Mouse (Mus musculus) liver, adult 2 months (tissue): ENCODE measurements around the gene Serp1.

Experiments
- CTCF ChIP-seq: fragments of 200-500 bp; IDR thresholded peaks from 2 replicates; pipeline ENCODE4 v1.5.1; 2011; ENCODE audit warnings: low read depth, low read length, control low read depth
- POLR2A ChIP-seq: fragments of 200-500 bp; IDR thresholded peaks from 2 replicates; pipeline ENCODE4 v1.6.1; 2011; ENCODE audit warnings: low read length, control low read depth; ENCODE audit not compliant: insufficient read depth; ENCODE audit errors: extremely low read depth

DNA sequence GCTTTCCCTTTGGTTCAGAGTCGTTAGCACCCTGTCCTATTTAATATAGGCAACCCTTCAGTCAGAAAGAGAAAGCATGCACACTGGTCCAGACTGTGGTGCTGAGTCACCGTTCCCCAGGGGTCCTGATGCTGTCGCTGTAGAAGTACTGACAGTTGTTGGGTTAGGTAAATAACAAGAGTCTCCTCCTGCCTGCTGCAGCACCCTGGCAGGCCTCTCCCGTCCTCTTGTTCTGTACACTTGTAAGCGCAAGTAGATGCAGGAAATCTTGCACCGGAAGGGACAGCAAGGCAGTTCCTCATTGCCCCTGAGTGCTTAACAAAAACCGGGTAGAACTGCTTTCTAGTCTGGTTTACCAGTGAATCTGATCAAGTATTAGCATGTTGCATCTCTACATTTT lies 31.0 kb upstream of the Serp1 start:
- no peak for TF ChIP-seq POLR2A
- no peak for TF ChIP-seq CTCF
